Mouse (Mus musculus): Measurements from ENCODE around the gene Smad5. TPM values are rescaled to one million over a fixed set of nuclear protein-coding genes. Genes with fewer than 3 reads are reported as not detected.

The Smad5 gene
- total RNA-seq, 2 experiments from 2014 or later, result 26.3 to 28.0 TPM

DNA sequence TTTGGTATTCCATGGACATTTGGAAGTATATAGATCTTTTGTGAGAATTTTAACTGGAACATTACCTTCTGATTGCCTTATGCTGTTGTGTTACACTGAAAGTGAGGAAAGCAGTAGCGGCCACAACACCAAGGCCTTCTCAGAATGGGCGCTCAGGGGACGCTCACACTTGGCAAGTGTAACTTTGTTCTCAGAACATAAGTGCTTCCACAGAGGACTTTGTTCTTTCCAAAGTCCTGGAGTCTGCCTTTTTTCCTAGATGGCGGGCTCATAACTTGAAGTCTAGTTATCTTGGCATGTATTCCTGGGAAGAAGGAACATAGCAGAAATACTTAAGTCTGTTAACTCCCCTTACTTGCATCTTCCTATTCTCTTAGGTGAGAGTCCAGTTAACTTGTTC, 4.3 kb downstream of the Smad5 start:
- TF ChIP-seq CTCF (conservative IDR thresholded peaks at IDR 0.05), result no peak
- Histone ChIP-seq H3K27ac (no peak overlapping the region), H3K4me3 (no peak overlapping the region)
- no peak for DNase-seq (ENCODE audit: low spot score in 2 of 2)

GRCm38 (mm10) chr13:56707606-56708005, 4.8 kb downstream of the Smad5 start:
- no peak overlapping the region for H3K4me3 ChIP-seq
- TF ChIP-seq CTCF (conservative IDR thresholded peaks at IDR 0.05), result no peak
- no peak overlapping the region for H3K27ac ChIP-seq
- DNase-seq (ENCODE audit: low spot score in 2 of 2), result no peak

DNA sequence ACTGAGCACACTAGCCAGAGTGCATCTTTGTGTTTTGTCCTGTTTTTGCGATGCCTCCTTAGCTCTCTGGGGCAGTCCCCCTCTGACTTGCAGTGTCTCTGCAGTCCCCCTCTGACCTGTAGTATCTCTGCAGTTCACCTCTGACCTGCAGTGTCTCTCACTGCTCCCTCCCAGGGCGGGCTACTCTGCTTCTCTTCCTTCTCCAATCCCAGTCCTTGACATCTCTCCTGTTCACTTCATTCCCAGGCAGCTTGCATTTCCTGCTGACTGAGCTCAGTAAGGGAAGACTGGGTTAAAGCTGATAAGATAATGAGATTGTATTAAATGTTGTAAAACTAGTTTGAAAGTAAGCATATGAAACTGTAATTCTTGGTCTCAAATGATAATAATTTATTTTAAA, 7.8 kb downstream of the Smad5 start:
- no peak for DNase-seq (ENCODE audit: low spot score in 2 of 2)
- H3K4me3 ChIP-seq, result no peak overlapping the region
- H3K27ac ChIP-seq, result no peak overlapping the region
- no peak for TF ChIP-seq CTCF (conservative IDR thresholded peaks at IDR 0.05)

DNA sequence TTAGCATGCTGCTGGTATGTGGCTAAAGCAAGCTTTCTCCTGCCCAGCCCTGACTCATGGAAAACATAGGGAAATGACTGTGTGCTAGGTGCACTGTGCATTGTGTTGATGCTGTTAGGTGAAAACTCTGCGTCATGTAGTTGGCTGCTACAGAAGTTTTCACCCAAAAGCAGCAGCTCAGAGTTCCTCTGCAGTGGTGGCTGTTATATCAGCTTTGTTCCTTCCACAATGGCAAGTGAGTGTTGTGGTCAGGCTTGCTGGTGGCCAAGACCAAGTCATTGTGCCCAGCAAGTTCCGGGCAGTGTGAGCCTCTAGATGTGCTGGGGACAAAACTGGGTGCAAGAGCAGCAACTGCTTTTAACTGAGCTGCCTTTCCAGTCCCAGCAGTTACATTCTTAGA, 9.4 kb downstream of the Smad5 start:
- H3K27ac ChIP-seq, result no peak overlapping the region
- H3K4me3 ChIP-seq, result no peak overlapping the region
- no peak for TF ChIP-seq CTCF (conservative IDR thresholded peaks at IDR 0.05)
- DNase-seq (ENCODE audit: low spot score in 2 of 2), result no peak

- no peak overlapping the region for H3K27ac ChIP-seq
- peak in 1 of 2 experiments; percentile 49 for DNase-seq (ENCODE audit: low spot score in 2 of 2)
- TF ChIP-seq CTCF (conservative IDR thresholded peaks at IDR 0.05), result no peak
- no peak overlapping the region for H3K4me3 ChIP-seq
Measured at GRCm38 (mm10) chr13:56726551-56726950, 23.7 kb downstream of the Smad5 start.

DNA sequence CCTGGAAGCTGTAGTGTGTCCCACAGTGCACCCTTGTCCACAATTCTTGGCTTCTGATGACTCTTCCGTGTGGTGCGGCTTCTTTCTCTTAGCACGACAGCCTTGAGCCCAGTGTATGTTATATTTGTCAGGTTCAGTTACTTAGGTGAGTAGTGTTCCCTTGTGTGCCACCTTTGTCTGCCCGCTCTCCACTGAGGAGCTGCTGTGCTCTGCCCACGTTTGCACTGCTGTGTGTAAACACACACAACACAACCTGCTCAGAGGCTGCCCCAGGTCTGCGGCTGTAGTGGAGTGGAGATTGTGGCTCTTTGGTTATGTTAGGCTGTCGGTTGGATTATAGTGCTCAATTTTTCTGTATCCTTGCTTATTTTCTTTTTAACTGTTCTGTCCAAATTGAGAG, 26.2 kb downstream of the Smad5 start:
- Histone ChIP-seq H3K27ac (no peak overlapping the region), H3K4me3 (no peak overlapping the region)
- TF ChIP-seq CTCF (conservative IDR thresholded peaks at IDR 0.05), result no peak
- no peak for DNase-seq (ENCODE audit: low spot score in 2 of 2)

DNA sequence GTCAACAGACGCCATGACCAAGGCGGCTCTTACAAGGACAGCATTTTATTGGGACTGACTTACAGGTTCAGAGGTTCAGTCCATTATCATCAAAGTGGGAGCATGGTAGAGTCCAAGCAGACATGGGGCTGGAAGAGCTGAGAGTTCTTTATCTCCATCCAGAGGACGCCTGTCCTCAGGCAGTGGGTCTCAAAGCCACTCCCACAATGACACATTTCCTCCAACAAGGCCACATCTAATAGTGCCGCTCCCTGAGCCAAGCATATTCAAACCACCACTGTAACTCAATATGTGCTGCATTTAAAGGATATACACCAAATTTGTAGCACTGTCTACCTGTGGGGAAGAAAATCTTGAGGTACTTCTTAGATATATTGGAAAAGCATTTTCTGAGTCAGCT, 31.8 kb downstream of the Smad5 start:
- DNase-seq (ENCODE audit: low spot score in 2 of 2), result no peak

DNA sequence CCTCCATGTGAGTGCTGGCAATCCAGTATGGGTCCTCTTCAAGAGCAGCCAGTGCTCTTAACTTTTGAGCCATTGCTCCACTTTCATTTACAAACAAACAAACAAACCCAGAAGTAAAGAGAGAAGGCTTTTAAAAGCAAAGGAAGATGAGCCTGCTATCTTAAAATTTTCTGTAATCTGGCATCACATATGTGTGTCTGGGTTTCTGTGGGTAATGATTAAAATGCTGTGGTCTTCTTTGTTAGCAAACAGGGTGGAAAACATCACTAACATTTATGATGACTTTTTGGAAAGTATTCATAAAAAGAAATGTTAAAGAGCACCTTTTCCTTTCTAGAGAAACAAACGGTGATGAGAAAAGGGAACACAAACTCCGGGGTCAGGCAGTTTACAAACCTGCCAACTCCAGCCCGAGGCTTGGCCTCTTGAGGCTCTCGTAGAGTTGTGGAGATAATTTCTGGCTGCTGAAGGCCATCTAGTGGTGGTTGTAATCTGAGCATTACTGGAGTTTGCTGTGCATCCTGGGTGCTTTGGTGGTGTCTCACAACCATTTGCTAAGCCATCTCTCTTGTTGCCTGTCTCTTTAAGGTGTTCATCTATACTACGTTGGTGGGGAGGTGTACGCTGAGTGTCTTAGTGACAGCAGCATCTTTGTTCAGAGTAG, 32.5 kb downstream of the Smad5 start:
- no peak overlapping the region for H3K27ac ChIP-seq
- no peak overlapping the region for H3K4me3 ChIP-seq
- DNase-seq (ENCODE audit: low spot score in 2 of 2), result peak; percentile 24 to 42
- peak; percentile 85 for TF ChIP-seq CTCF (conservative IDR thresholded peaks at IDR 0.05)

More for the DNA sequence above, 31.8 kb downstream of the Smad5 start:
- no peak for TF ChIP-seq CTCF (conservative IDR thresholded peaks at IDR 0.05)
- Histone ChIP-seq H3K4me3 (no peak overlapping the region), H3K27ac (no peak overlapping the region)

DNA sequence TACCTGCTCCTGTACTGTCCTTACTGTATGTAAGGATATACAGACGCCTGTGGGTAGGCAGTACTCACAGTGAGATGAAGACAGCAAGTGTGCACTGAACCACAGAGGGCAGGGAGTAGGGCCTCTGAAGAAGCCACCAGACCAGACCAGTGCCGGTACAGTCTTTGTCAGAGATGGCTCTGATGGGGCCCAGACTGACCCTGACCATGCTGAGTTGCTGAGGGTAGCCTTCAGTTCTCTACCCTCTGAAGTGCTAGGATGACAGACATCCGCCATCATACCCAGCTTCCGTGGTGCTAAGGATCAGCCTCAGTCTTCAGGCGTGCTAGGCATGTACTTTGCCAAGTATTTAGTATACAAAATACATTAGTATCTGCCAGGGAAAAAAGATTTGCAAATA, 36.7 kb downstream of the Smad5 start:
- H3K27ac ChIP-seq, result no peak overlapping the region
- DNase-seq (ENCODE audit: low spot score in 2 of 2), result no peak
- no peak for TF ChIP-seq CTCF (conservative IDR thresholded peaks at IDR 0.05)
- no peak overlapping the region for H3K4me3 ChIP-seq

DNA sequence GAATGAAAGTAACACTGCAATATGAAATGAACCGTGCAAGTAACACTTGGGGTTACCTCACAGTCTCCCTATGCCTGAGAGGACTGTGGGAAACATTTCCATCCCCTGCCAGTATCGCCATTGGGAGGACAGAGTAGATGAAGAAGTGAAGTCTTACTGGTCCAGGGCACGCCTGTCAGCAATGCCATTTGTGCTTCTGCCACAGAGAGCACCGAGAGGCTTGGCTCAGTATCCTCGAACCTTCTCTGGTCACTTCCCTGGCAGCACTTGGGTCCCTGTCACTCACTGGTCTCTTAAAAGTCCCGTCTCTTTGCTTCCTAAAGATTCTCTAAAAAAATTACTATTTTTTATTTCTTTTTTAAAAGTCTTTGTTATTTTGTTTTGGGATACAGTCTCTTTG, 37.7 kb downstream of the Smad5 start:
- DNase-seq (ENCODE audit: low spot score in 2 of 2), result no peak
- no peak for TF ChIP-seq CTCF (conservative IDR thresholded peaks at IDR 0.05)
- Histone ChIP-seq H3K4me3 (no peak overlapping the region), H3K27ac (no peak overlapping the region)

- Histone ChIP-seq H3K4me3 (no peak overlapping the region), H3K27ac (no peak overlapping the region)
- DNase-seq (ENCODE audit: low spot score in 2 of 2), result no peak
- TF ChIP-seq CTCF (conservative IDR thresholded peaks at IDR 0.05), result no peak
Measured at GRCm38 (mm10) chr13:56741691-56742090, 38.9 kb downstream of the Smad5 start.

GRCm38 (mm10) chr13:56742325-56742901, 39.6 kb downstream of the Smad5 start:
- no peak for TF ChIP-seq CTCF (conservative IDR thresholded peaks at IDR 0.05)
- Histone ChIP-seq H3K27ac (no peak overlapping the region), H3K4me3 (no peak overlapping the region)
- no peak for DNase-seq (ENCODE audit: low spot score in 2 of 2)

- DNase-seq (ENCODE audit: low spot score in 2 of 2), result no peak
- TF ChIP-seq CTCF (conservative IDR thresholded peaks at IDR 0.05), result no peak
- Histone ChIP-seq H3K4me3 (no peak overlapping the region), H3K27ac (no peak overlapping the region)
Measured at GRCm38 (mm10) chr13:56746739-56747532, 44.1 kb downstream of the Smad5 start.
